Mouse (Mus musculus) midbrain, embryonic 10.5 days (tissue): ENCODE measurements at regions not wholly inside any gene's neighbourhood (a gene's known extent, or its start where the extent isn't known, plus 50 kb on each side); places are given as distances from the start of the nearest gene placed in this dataset.
A peak's percentile ranks its signal among the peaks of the same experiment; 100 is the strongest.

Source experiments
- DNase-seq: peaks from one replicate; pipeline ENCODE4 v3.0.0-alpha.2; 2017; ENCODE audit warnings: low spot score
- H3K27ac ChIP-seq: fragments of 300-500 bp; sonication (generic); replicated peaks from 2 replicates; pipeline ENCODE4 v1.5.1; 2016; ENCODE audit warnings: mild to moderate bottlenecking
- H3K27me3 ChIP-seq: fragments of 300-500 bp; sonication (generic); 2 replicates; pipeline ENCODE4 v1.6.1; 2016; ENCODE audit warnings: low read depth, mild to moderate bottlenecking; ENCODE audit not compliant: poor library complexity, severe bottlenecking
- H3K36me3 ChIP-seq: fragments of 300-500 bp; sonication (generic); 2 replicates; pipeline ENCODE4 v1.6.1; 2016; ENCODE audit warnings: mild to moderate bottlenecking, moderate library complexity
- H3K4me1 ChIP-seq: fragments of 300-500 bp; sonication (generic); 2 replicates; pipeline ENCODE4 v1.6.1; 2016
- H3K4me3 ChIP-seq: fragments of 300-500 bp; sonication (generic); 2 replicates; pipeline ENCODE4 v1.5.1; 2016; ENCODE audit warnings: mild to moderate bottlenecking, moderate library complexity
- H3K9me3 ChIP-seq: fragments of 300-500 bp; sonication (generic); replicated peaks from 2 replicates; pipeline ENCODE4 v1.6.1; 2016; ENCODE audit warnings: mild to moderate bottlenecking
- WGBS: fragments of 180-500 bp; shearing (Covaris S2); methylation state at CpG from one replicate; pipeline ENCODE4 v1.1.7; 2016; 5-methylcytosine and 5-hydroxymethylcytosine counted together

- H3K9me3 ChIP-seq, result no peaks in the 10 kb centered on the region
- DNase-seq, result no peak
- peak overlapping the region; percentile 69 for H3K27ac ChIP-seq
- H3K27me3 ChIP-seq, result no peaks in the 10 kb centered on the region
- 40% methylated on average over 1 of the region's 1 CpGs for WGBS
- no peaks in the 10 kb centered on the region for H3K36me3 ChIP-seq
- H3K4me3 ChIP-seq, result no peak overlapping the region
- peaks cover 26% of the 10 kb centered on the region for H3K4me1 ChIP-seq
Observed at GRCm38 (mm10) chr12:48223298-48223697, 1159.2 kb upstream of the Foxg1 start.

DNA sequence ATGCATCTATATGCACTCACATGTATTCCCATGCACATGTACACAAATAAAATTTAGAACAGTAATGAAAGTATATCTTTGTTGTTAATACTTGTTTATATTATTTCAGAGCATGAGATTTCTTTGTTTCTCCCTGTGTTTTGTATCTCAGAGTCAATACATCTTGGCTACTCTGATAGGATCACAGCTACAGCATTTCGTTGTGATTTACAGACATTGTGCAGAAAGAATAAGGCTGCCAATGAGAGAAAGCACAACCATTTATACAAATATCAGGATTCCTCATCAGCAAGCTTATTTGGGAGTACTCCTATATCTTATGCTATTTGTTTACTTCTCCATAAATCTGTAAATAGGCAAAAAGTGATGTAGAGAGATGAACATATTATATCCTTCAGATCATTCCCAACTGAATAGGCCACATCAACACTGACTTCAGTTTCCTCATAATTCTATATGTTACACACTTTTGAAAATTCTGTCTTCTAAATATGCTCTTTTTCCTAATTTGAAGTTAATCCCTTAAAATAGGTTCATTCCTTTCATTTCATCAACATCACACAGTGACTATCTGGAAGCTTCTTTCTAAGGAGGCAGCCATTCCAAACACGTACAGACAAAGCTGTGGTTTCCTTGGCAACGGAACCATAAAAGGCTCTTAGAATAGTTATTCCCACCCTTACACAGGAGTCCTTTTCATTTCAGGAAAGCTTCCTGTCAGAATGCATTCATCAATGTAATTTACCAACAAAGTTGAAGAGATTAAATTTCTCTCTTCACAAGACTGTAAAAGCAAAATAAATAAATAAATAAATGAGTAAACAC lies 1160.3 kb upstream of the Foxg1 start:
- H3K27ac ChIP-seq, result peak overlapping the region; percentile 69
- no peaks in the 10 kb centered on the region for H3K27me3 ChIP-seq
- no peak overlapping the region for H3K4me3 ChIP-seq
- H3K9me3 ChIP-seq, result no peaks in the 10 kb centered on the region
- no peaks in the 10 kb centered on the region for H3K36me3 ChIP-seq
- WGBS, result 50% methylated on average over 3 of the region's 3 CpGs
- DNase-seq, result peak; percentile 51
- H3K4me1 ChIP-seq, result peaks cover 26% of the 10 kb centered on the region

DNA sequence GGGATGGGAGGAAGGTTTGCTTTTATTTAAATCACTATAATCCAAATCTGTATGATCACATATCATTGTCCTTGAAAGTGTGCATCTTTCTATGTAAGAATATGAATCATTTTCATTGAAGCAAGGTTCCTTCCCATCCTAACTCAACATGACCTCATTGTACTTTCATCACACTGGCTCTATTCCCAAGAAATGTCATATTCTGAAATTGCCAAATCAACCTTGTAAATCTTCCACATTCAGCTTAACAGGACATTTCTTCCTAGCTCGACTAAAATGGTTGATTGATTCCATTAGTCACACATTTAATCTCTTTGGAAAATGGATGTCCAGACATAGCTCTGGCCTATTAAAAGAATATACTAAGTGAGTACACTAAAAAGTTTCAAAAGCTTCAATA lies 1200.6 kb upstream of the Foxg1 start:
- H3K36me3 ChIP-seq, result no peaks in the 10 kb centered on the region
- H3K9me3 ChIP-seq, result no peaks in the 10 kb centered on the region
- 66% methylated on average over 1 of the region's 1 CpGs for WGBS
- H3K4me3 ChIP-seq, result no peak overlapping the region
- no peak for DNase-seq
- no peak overlapping the region for H3K27ac ChIP-seq
- no peaks in the 10 kb centered on the region for H3K4me1 ChIP-seq
- H3K27me3 ChIP-seq, result no peaks in the 10 kb centered on the region

DNA sequence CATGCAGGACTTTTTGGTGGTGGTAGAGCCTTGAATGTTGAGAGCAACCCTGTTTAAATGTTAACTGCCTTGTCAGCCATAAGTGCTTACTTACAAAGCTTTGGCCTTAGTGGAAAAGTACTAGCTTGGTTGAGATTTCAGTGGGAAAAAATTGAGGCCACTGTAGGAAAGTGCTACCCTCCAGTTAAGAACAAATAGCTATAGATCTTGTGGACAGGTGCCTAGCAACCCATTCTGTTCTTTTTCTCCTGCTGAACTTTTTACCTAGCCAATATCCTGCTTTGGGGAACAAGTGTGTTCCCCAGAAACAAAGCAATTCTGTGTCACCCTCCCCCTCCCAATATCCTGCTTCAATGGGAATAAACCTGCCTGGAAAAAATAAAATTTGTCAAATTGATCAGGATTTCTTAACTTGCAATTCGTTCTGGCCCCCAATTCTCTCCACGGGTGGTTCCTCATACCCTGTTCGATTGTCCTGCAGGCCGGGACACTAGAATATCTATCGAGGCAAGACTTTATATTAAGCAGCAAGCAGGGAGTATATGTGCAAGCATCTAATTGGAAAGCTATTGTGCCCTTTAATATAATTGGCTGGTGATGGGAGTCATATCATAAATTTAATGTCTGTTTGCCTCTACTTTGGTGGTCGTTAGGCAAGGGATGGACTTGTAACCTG lies 1208.4 kb upstream of the Foxg1 start:
- H3K27me3 ChIP-seq, result no peaks in the 10 kb centered on the region
- WGBS, result 87% methylated on average over 6 of the region's 6 CpGs
- DNase-seq, result no peak
- no peak overlapping the region for H3K27ac ChIP-seq
- no peaks in the 10 kb centered on the region for H3K36me3 ChIP-seq
- no peak overlapping the region for H3K4me3 ChIP-seq
- H3K9me3 ChIP-seq, result no peaks in the 10 kb centered on the region
- no peaks in the 10 kb centered on the region for H3K4me1 ChIP-seq

DNA sequence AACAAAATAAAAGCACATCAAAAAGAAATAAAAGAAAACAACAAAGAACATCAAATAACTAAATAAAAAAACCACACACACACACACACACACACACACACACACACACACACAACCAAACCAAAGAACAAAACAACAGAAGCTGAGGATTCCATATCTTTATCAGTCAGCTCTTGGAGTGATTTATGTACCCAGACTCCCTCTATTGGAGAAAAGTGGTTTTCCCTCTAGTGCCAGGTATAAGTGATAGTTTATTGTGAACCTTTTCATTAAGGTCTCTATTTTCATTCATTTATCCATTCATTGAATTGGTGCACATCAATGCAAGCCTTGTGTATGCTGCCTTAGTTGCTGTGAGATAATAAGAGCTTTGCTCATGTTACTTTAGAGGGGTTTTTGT lies 1236.3 kb upstream of the Foxg1 start:
- no peak for DNase-seq
- Histone ChIP-seq H3K27me3 (no peaks in the 10 kb centered on the region), H3K4me3 (no peak overlapping the region), H3K4me1 (no peaks in the 10 kb centered on the region), H3K36me3 (no peaks in the 10 kb centered on the region), H3K9me3 (no peaks in the 10 kb centered on the region), H3K27ac (no peak overlapping the region)

DNA sequence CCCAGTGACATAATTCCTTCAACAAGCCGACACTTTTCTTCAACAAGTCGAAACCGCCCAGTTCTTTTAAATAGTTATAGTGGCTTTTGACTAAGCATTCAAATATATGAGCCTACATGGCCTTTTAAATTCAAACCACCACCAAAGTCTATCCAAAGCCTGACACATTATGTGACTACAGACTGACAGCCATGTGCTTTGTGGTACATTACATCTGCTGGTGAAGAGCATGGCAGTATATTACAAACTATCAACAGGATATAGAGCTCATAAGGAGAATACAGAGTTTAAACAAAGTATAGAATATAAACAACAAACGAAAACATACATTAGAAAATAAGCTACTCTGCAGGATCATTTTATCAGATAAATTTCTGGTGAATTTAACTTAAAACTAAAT lies 1259.5 kb upstream of the Foxg1 start:
- WGBS, result 90% methylated on average over 4 of the region's 4 CpGs
- no peaks in the 10 kb centered on the region for H3K4me1 ChIP-seq
- H3K27ac ChIP-seq, result no peak overlapping the region
- no peaks in the 10 kb centered on the region for H3K9me3 ChIP-seq
- no peaks in the 10 kb centered on the region for H3K36me3 ChIP-seq
- DNase-seq, result no peak
- no peak overlapping the region for H3K4me3 ChIP-seq
- H3K27me3 ChIP-seq, result no peaks in the 10 kb centered on the region

DNA sequence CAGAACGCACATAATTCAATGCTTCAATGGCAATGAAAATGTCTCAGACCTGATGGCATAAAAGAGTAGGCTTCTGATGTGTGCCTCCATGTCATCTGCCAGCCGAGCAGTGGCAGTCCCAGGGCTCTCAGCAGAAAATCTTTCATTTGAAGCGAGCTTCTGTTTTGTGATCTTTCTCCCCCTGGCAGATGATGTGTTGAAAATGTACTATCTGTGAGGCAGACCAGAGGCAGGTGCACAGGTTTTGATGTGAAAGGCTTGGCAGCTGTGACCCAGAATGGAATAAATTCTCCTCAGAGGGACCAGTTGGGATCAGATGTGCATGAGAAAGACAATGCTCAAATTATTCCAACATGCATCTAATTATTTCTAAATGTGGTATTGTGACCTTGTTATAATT lies 1281.0 kb upstream of the Nova1 start:
- no peak for DNase-seq
- no peaks in the 10 kb centered on the region for H3K4me1 ChIP-seq
- H3K9me3 ChIP-seq, result peaks cover 7% of the 10 kb centered on the region; the same call in 1 of the 2 replicates
- no peak overlapping the region for H3K4me3 ChIP-seq
- H3K27ac ChIP-seq, result no peak overlapping the region
- H3K27me3 ChIP-seq, result no peaks in the 10 kb centered on the region
- 85% methylated on average over 3 of the region's 3 CpGs for WGBS
- no peaks in the 10 kb centered on the region for H3K36me3 ChIP-seq

DNA sequence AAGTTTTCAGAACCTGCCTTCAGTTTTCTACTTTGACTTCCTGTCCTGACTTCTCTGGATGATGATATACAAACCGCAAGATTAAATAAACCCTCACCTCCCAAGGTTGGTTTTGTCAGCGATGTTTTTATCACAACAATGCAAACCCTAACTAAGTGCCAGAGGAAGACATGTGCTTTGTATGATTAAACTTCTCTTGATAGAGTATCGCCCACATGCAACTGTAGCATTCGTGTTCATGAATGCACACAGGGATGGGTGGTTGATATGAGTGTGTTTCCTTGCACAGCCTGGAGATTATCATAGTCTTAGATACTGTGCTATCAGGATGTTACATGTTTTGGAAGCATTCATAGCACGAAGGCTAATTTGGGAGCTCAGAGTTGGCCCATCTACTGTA lies 1268.3 kb upstream of the Nova1 start:
- Histone ChIP-seq H3K9me3 (no peaks in the 10 kb centered on the region), H3K36me3 (no peaks in the 10 kb centered on the region), H3K4me3 (no peak overlapping the region), H3K27ac (no peak overlapping the region), H3K4me1 (no peaks in the 10 kb centered on the region), H3K27me3 (no peaks in the 10 kb centered on the region)
- no peak for DNase-seq
- WGBS, result 87% methylated on average over 5 of the region's 5 CpGs

DNA sequence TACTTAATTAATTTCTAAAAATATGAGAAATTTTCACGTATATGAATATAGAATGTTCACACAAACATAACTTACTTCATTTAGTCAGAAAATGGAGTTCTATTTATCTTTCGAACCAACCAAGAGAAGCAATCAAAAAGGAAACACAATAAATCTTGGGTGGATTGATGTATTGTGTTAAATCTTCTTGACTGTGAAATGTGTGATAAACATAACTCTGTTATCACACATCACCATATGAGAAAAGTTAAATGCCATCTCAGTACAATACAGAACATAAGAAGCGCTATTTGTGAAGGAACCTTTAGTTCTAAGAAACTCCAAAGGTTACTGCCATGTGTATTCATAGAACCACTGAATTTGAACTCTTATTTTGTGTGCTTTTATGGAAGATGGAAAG lies 1264.6 kb upstream of the Nova1 start:
- no peaks in the 10 kb centered on the region for H3K36me3 ChIP-seq
- no peaks in the 10 kb centered on the region for H3K27me3 ChIP-seq
- no peaks in the 10 kb centered on the region for H3K4me1 ChIP-seq
- no peak for DNase-seq
- WGBS, result 87% methylated on average over 3 of the region's 3 CpGs
- no peaks in the 10 kb centered on the region for H3K9me3 ChIP-seq
- no peak overlapping the region for H3K27ac ChIP-seq
- H3K4me3 ChIP-seq, result no peak overlapping the region

DNA sequence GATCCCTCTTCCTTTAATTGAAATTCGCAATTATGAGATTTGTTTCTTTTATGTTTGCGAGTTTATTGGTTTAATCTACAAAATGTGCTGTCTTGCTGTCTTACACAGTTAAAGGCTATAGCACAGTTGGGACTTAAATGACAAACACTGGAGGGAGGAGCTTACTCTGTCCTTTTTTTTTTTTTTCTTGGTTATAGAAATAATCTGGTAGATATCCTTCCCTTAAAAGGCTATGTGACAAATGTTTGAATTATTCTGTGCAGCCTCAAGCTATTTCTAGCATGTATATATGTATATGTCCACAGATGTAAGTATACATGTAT lies 1243.9 kb upstream of the Nova1 start:
- Histone ChIP-seq H3K27ac (no peak overlapping the region), H3K9me3 (no peaks in the 10 kb centered on the region), H3K4me1 (no peaks in the 10 kb centered on the region), H3K27me3 (no peaks in the 10 kb centered on the region), H3K4me3 (no peak overlapping the region), H3K36me3 (no peaks in the 10 kb centered on the region)
- DNase-seq, result no peak
- 88% methylated on average over 2 of the region's 2 CpGs for WGBS

DNA sequence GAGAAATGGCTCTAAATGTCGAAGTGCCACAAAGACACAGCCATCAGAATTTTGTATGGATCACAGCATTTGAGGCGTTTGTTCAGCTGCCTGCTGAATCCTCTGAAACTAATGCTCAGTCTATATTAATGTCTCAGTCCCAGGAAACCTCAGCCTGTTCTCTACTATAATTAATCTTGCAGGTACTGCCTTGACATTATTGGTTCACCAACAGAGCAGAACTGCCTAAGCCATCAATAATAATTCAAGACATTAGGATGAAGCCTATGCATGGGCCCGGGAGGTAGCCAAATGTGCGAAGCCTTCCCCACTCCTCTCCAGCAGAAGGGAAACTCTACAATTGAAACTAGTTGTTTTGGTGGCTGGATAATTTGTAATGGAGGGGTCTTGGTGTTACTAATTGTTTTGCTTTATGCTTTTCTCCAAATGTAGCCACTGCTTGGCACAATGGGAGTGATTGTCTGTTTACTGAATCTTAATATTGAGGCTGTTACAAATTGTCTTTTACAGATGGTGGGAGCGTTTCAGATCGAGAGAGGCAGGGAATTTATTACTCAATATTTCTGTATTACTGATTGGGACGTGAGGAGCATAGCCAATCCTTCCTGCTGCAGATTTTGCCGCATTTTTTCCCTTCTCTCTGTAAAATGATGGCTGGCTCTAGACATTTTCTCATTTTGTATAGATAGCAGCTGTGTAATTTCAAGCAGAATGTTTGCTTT lies 1243.3 kb upstream of the Nova1 start:
- no peaks in the 10 kb centered on the region for H3K4me1 ChIP-seq
- H3K4me3 ChIP-seq, result no peak overlapping the region
- 89% methylated on average over 8 of the region's 8 CpGs for WGBS
- DNase-seq, result no peak
- no peaks in the 10 kb centered on the region for H3K36me3 ChIP-seq
- H3K27ac ChIP-seq, result no peak overlapping the region
- no peaks in the 10 kb centered on the region for H3K27me3 ChIP-seq
- H3K9me3 ChIP-seq, result no peaks in the 10 kb centered on the region

GRCm38 (mm10) chr12:48020416-48020815 lies 1201.7 kb upstream of the Nova1 start:
- H3K4me3 ChIP-seq, result no peak overlapping the region
- H3K27ac ChIP-seq, result no peak overlapping the region
- no peaks in the 10 kb centered on the region for H3K36me3 ChIP-seq
- no peaks in the 10 kb centered on the region for H3K9me3 ChIP-seq
- H3K4me1 ChIP-seq, result no peaks in the 10 kb centered on the region
- no peak for DNase-seq
- no peaks in the 10 kb centered on the region for H3K27me3 ChIP-seq

DNA sequence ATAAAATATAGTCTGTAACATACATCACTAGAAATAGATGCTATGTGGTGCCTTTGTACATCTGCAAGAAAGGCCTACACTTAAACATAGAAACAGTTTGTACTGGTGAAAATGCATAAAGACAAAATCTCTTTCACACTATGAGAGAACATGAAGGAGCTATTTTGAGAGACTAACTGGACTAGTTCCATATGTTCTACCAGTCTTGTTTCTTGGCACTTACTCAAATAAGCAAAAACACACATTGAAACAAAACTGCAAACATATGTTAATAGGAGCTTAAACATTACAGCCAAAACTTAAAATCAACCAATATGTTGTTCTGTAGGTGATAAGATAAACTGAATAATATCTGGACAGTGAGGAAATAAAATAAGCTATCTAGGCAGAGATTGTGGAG lies 1157.1 kb upstream of the Nova1 start:
- no peaks in the 10 kb centered on the region for H3K36me3 ChIP-seq
- H3K27me3 ChIP-seq, result no peaks in the 10 kb centered on the region
- H3K27ac ChIP-seq, result no peak overlapping the region
- no peak overlapping the region for H3K4me3 ChIP-seq
- no peak for DNase-seq
- H3K4me1 ChIP-seq, result no peaks in the 10 kb centered on the region
- no peaks in the 10 kb centered on the region for H3K9me3 ChIP-seq
